ENCODE assay signal across 8 mouse cellular contexts in the genomic region with DNA sequence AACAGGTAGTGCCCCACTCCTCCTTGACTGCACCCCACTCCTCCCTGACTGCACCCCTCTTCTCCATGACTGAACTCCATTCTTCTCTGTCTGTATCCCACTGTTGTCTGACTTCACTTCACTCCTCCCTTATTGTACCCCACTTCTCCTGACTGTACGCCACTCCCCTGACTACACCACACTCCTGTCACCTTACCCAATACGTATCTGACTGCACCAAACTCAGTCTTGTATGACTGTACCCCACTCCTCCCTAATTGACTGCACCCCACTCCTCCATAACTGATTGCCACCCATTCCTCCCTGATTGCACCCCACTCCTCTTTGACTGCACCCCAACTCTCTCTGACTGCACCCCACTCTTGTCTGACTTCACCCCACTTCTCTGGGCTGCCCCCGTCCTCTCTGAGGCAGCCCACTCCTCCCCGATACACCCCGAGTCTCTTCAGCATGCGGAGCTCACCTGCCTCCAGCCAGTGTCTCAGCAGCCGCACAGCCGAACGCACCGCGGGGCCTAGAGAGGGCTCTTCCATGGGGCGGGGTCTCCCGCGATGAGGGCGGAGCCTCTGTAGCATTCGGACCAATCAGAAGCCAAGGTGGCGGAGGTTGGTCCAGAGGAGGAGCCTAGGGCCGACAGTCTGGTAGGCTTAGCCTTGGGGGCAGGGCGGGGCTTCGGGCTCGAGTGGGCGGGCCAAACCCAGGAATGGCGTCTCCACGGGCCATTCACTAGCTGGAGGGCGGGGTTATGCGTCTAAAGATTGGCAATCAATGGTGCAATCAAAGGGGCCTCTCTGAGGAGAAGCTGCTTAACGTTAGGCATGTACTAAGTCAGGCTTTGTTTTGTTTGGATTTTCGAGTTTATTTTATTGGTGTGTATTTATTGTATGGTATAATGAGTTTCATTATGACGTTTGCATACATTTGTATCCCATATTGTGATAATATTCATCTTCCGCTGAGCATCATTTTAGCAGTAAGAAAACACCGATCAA. TPM values are rescaled to one million over a fixed set of nuclear protein-coding genes. Genes with fewer than 3 reads are reported as not detected.
DNase-seq lines count a peak whose midpoint lies in the region; ATAC-seq and TF ChIP-seq lines count a peak whose summit lies in the region.

A gene (minus strand): TSS at position 553 of the 992 bp plus-strand sequence.

- no peaks in the 10 kb centered on the region for H3K9me3 ChIP-seq in E14TG2a.4 (ENCODE audit: low read length)
- H3K9me3 ChIP-seq in forebrain, embryonic 12.5 days = no peaks in the 10 kb centered on the region
- no peaks in the 10 kb centered on the region for H3K9me3 ChIP-seq in heart, postnatal 0 days (replicated peaks; ENCODE audit: control insufficient read depth, low read length)
- H3K9me3 ChIP-seq in liver, embryonic 16.5 days (replicated peaks; ENCODE audit: control insufficient read depth, low read length) = no peaks in the 10 kb centered on the region
- no peaks in the 10 kb centered on the region for H3K9me3 ChIP-seq in neural tube, embryonic 13.5 days

- H3K27ac ChIP-seq in forebrain, embryonic 12.5 days = no peak within 1 kb of the TSS
- H3K27ac ChIP-seq in heart, postnatal 0 days (ENCODE audit: low read depth) = no peak within 1 kb of the TSS
- H3K27ac ChIP-seq in liver, embryonic 16.5 days (ENCODE audit: low read length) = no peak within 1 kb of the TSS
- no peak within 1 kb of the TSS for H3K27ac ChIP-seq in neural tube, embryonic 13.5 days (replicated peaks)
- no peak within 1 kb of the TSS for H3K27ac ChIP-seq in testis, adult 2 months (ENCODE audit: control insufficient read depth, insufficient read depth, low read depth, low read length)

- 10% methylated on average over 31 of the region's 31 CpGs for WGBS in forebrain, embryonic 12.5 days
- 13% methylated on average over 31 of the region's 31 CpGs for WGBS in heart, postnatal 0 days
- 8% methylated on average over 31 of the region's 31 CpGs for WGBS in liver, embryonic 16.5 days (ENCODE audit: insufficient replicate concordance)
- WGBS in neural tube, embryonic 13.5 days = 10% methylated on average over 31 of the region's 31 CpGs

- peaks cover 49% of the 10 kb centered on the region for H3K4me1 ChIP-seq in E14TG2a.4 (replicated peaks; ENCODE audit: low read depth, low read length)
- H3K4me1 ChIP-seq in forebrain, embryonic 12.5 days = peaks cover 9% of the 10 kb centered on the region
- H3K4me1 ChIP-seq in heart, postnatal 0 days (ENCODE audit: control insufficient read depth, insufficient read depth) = no peaks in the 10 kb centered on the region
- H3K4me1 ChIP-seq in liver, embryonic 16.5 days (ENCODE audit: control insufficient read depth, low read depth, low read length) = peaks cover 9% of the 10 kb centered on the region
- peaks cover 11% of the 10 kb centered on the region for H3K4me1 ChIP-seq in neural tube, embryonic 13.5 days (replicated peaks)
- H3K4me1 ChIP-seq in testis, adult 2 months (ENCODE audit: control insufficient read depth, insufficient read depth, low read length) = peaks cover 17% of the 10 kb centered on the region

- no peak for TF ChIP-seq CTCF in E14TG2a.4 (conservative IDR thresholded peaks at IDR 0.05; ENCODE audit: low read length)
- no peak for TF ChIP-seq CTCF in heart, postnatal 0 days (IDR thresholded peaks at IDR 0.05; ENCODE audit: low read depth)
- no peak for TF ChIP-seq CTCF in testis, adult 2 months (IDR thresholded peaks at IDR 0.05; ENCODE audit: control insufficient read depth, insufficient read depth, insufficient replicate concordance, low read depth, low read length)

- peak within 1 kb of the TSS; percentile 62 for H3K4me2 ChIP-seq in forebrain, embryonic 12.5 days
- peak within 1 kb of the TSS; percentile 9 for H3K4me2 ChIP-seq in heart, postnatal 0 days (ENCODE audit: low read depth, low read length)
- H3K4me2 ChIP-seq in liver, embryonic 16.5 days (ENCODE audit: low read depth, low read length) = peak within 1 kb of the TSS; percentile 59
- H3K4me2 ChIP-seq in neural tube, embryonic 13.5 days = peak within 1 kb of the TSS; percentile 63

- peak within 1 kb of the TSS; percentile 79 for H3K4me3 ChIP-seq in E14TG2a.4 (replicated peaks; ENCODE audit: low read length)
- H3K4me3 ChIP-seq in forebrain, embryonic 12.5 days (replicated peaks) = peak within 1 kb of the TSS; percentile 40
- H3K4me3 ChIP-seq in heart, postnatal 0 days (ENCODE audit: low read depth, low read length) = 0 out of 2 replicates have a peak within 1 kb of the TSS, but pooled peaks have one; percentile 0
- H3K4me3 ChIP-seq in liver, embryonic 16.5 days (ENCODE audit: low read depth, low read length) = peak within 1 kb of the TSS; percentile 35
- H3K4me3 ChIP-seq in neural tube, embryonic 13.5 days = peak within 1 kb of the TSS; percentile 42
- peak within 1 kb of the TSS; percentile 17 for H3K4me3 ChIP-seq in testis, adult 2 months (ENCODE audit: control insufficient read depth, low read depth, low read length)

- ATAC-seq in forebrain, embryonic 12.5 days (ENCODE audit: low FRiP score) = peak; percentile 98
- ATAC-seq in heart, postnatal 0 days (ENCODE audit: insufficient read depth, low read depth) = peak; percentile 92
- peak; percentile 93 for ATAC-seq in liver, embryonic 16.5 days (ENCODE audit: low read depth)
- ATAC-seq in neural tube, embryonic 13.5 days (ENCODE audit: low read depth) = peak; percentile 98

- peak; percentile 91 for DNase-seq in c-Kit-positive CD71-positive TER-119-positive erythroid progenitor cells, embryonic 14.5 days (ENCODE audit: low spot score)
- peak; percentile 70 for DNase-seq in heart, postnatal 0 days (ENCODE audit: low spot score)
- DNase-seq in kidney, postnatal 4 days = peak; percentile 98

- TF ChIP-seq EP300 in heart, postnatal 0 days (IDR thresholded peaks at IDR 0.05; ENCODE audit: low read depth) = no peak

- no peak; the same call in 1 of the 2 replicates for TF ChIP-seq POLR2A in testis, adult 2 months (IDR thresholded peaks at IDR 0.05; ENCODE audit: control insufficient read depth, low read depth, low read length)

- H3K36me3 ChIP-seq in E14TG2a.4 (ENCODE audit: insufficient read depth, low read length) = no peaks in the 10 kb centered on the region
- no peaks in the 10 kb centered on the region for H3K36me3 ChIP-seq in forebrain, embryonic 12.5 days (replicated peaks)
- H3K36me3 ChIP-seq in heart, postnatal 0 days (replicated peaks; ENCODE audit: control insufficient read depth, insufficient read depth, low read length) = no peaks in the 10 kb centered on the region
- no peaks in the 10 kb centered on the region for H3K36me3 ChIP-seq in liver, embryonic 16.5 days (ENCODE audit: control insufficient read depth, insufficient read depth)
- H3K36me3 ChIP-seq in neural tube, embryonic 13.5 days = no peaks in the 10 kb centered on the region
- no peaks in the 10 kb centered on the region for H3K36me3 ChIP-seq in testis, adult 2 months (ENCODE audit: control insufficient read depth, insufficient read depth, low read length)

- 0 out of 2 replicates have a peak, but pooled peaks cover 3% of the 10 kb centered on the region for H3K27me3 ChIP-seq in E14TG2a.4 (ENCODE audit: insufficient read depth, low read length)
- no peaks in the 10 kb centered on the region; the same call in 1 of the 2 replicates for H3K27me3 ChIP-seq in forebrain, embryonic 12.5 days
- H3K27me3 ChIP-seq in heart, postnatal 0 days (ENCODE audit: control insufficient read depth, insufficient read depth, low read length) = no peaks in the 10 kb centered on the region
- peaks cover 2% of the 10 kb centered on the region; the same call in 1 of the 2 replicates for H3K27me3 ChIP-seq in liver, embryonic 16.5 days (ENCODE audit: control insufficient read depth, insufficient read depth, low read depth, low read length)
- H3K27me3 ChIP-seq in neural tube, embryonic 13.5 days = no peaks in the 10 kb centered on the region
- no peaks in the 10 kb centered on the region for H3K27me3 ChIP-seq in testis, adult 2 months (ENCODE audit: control insufficient read depth, insufficient read depth, low read length)

- H3K9ac ChIP-seq in forebrain, embryonic 12.5 days = peak within 1 kb of the TSS; percentile 57
- H3K9ac ChIP-seq in heart, postnatal 0 days (replicated peaks; ENCODE audit: low read depth, low read length) = no peak within 1 kb of the TSS
- H3K9ac ChIP-seq in liver, embryonic 16.5 days (ENCODE audit: low read depth, low read length) = no peak within 1 kb of the TSS
- peak within 1 kb of the TSS; percentile 69 for H3K9ac ChIP-seq in neural tube, embryonic 13.5 days

RNA-seq across cellular contexts. Expression of the gene that starts here (rescaled TPM):
- 9.8 and 11.0 TPM in 2 replicates for polyA plus RNA-seq in forebrain, embryonic 12.5 days (2016; fragmentation: Nextera tagmentation; extraction: Ambion mirVana)
- total RNA-seq in heart, postnatal 0 days (2014; rRNA removed; ENCODE audit: low replicate concordance) = 0.11 and 0.93 TPM in 2 replicates
- 0.64 and 0.85 TPM in 2 replicates for polyA plus RNA-seq in heart, postnatal 0 days (2015; fragmentation: Nextera tagmentation; extraction: Ambion mirVana)
- 0.36 and 0.44 TPM in 2 replicates for polyA plus RNA-seq in liver, embryonic 16.5 days (2015; fragmentation: Nextera tagmentation; extraction: Ambion mirVana)
- polyA plus RNA-seq in neural tube, embryonic 13.5 days (2015; fragmentation: Nextera tagmentation; extraction: Ambion mirVana) = 16.2 and 17.4 TPM in 2 replicates
- polyA plus RNA-seq in testis, adult 2 months (2012; rRNA removed) = 1.0 and 1.6 TPM in 2 replicates

Comparison
In these comparisons a context has a peak if more than half of its experiments do, and no peak if none do; other contexts are left out.
1. Peak in DNase-seq, ATAC-seq, H3K4me3 ChIP-seq and H3K4me2 ChIP-seq in heart, postnatal 0 days; RNA of the gene not detected or under 1 TPM.
2. Peak in ATAC-seq, H3K4me3 ChIP-seq and H3K4me2 ChIP-seq in liver, embryonic 16.5 days; RNA of the gene not detected or under 1 TPM.
3. H3K4me3 ChIP-seq: peak in every context shown above with its lines; median percentile 79 in E14TG2a.4; 42 in neural tube, embryonic 13.5 days; 40 in forebrain, embryonic 12.5 days; 35 in liver, embryonic 16.5 days; 17 in testis, adult 2 months; 0 in heart, postnatal 0 days.
4. H3K4me2 ChIP-seq: peak in every context shown above with its lines; median percentile 63 in neural tube, embryonic 13.5 days; 62 in forebrain, embryonic 12.5 days; 59 in liver, embryonic 16.5 days; 9 in heart, postnatal 0 days.
5. H3K9ac ChIP-seq: peak in forebrain, embryonic 12.5 days (single experiment) and neural tube, embryonic 13.5 days (single experiment); none in heart, postnatal 0 days (single experiment) and liver, embryonic 16.5 days (single experiment).
6. Peak in every context shown above with its lines, with median percentiles within 50 percentile points of each other: DNase-seq and ATAC-seq.